Comparison of ENCODE assay signal across 9 mouse cellular contexts in the genomic region with DNA sequence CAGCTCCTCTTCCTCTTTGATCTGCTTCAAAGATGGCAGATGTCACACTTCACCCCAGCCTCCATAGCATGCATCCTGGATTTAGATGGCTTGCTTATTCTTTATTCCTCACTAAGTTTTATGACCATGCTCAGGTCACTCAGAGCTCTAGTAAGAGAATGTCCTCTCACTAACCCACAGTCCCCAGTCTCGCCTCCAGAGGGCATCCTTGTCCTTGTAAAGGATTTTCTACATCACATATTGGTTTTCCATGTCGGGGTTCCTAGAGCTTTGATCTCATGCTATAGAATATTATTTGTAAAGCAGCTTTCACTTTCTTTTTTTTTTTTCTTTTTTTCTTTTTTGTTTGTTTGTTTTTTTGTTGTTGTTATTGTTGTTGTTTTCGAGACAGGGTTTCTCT. TPM values are rescaled to one million over a fixed set of nuclear protein-coding genes. Genes with fewer than 3 reads are reported as not detected.
DNase-seq lines count a peak whose midpoint lies in the region; ATAC-seq and TF ChIP-seq lines count a peak whose summit lies in the region.
"Had no signal": no experiment of that assay in that cellular context is flagged by ENCODE, and none has a peak within 500 bp of the region (broad histone marks: within the 10 kb centered on the region; RNA-seq: fewer than 3 reads in every experiment).

No protein-coding gene starts in this region.

- TF ChIP-seq CTCF in lung, adult 2 months (IDR thresholded peaks at IDR 0.05; ENCODE audit: insufficient read depth, low read length) = 0 out of 2 replicates have a peak, but pooled peaks have one; percentile 17

- H3K9me3 ChIP-seq in liver, embryonic 12.5 days (replicated peaks) = no peaks in the 10 kb centered on the region
- H3K9me3 ChIP-seq: heart, embryonic 13.5 days had no signal

- 68% methylated on average over 3 of the region's 3 CpGs for WGBS in liver, embryonic 12.5 days (ENCODE audit: insufficient replicate concordance)
- 75% methylated on average over 3 of the region's 3 CpGs for WGBS in lung, adult 2 months

- H3K27ac ChIP-seq in liver, embryonic 12.5 days = no peak overlapping the region
- H3K27ac ChIP-seq: heart, embryonic 13.5 days had no signal

- H3K4me3 ChIP-seq in liver, embryonic 12.5 days = no peak overlapping the region
- no peak overlapping the region for H3K4me3 ChIP-seq in lung, adult 2 months (replicated peaks; ENCODE audit: extremely low read depth, low read depth, low read length)
- H3K4me3 ChIP-seq: heart, embryonic 13.5 days had no signal

- no peaks in the 10 kb centered on the region for H3K4me1 ChIP-seq in liver, embryonic 12.5 days
- H3K4me1 ChIP-seq in lung, adult 2 months (ENCODE audit: control insufficient read depth, insufficient read depth, low read length) = no peaks in the 10 kb centered on the region
- H3K4me1 ChIP-seq: heart, embryonic 13.5 days had no signal

- H3K9ac ChIP-seq in liver, embryonic 12.5 days = no peak overlapping the region
- H3K9ac ChIP-seq: heart, embryonic 13.5 days had no signal

- no peaks in the 10 kb centered on the region for H3K27me3 ChIP-seq in liver, embryonic 12.5 days (replicated peaks)
- H3K27me3 ChIP-seq: heart, embryonic 13.5 days had no signal

- no peak overlapping the region for H3K4me2 ChIP-seq in liver, embryonic 12.5 days
- H3K4me2 ChIP-seq: heart, embryonic 13.5 days had no signal

- peak; percentile 52 for DNase-seq in embryo, embryonic 10 days (ENCODE audit: low spot score)
- DNase-seq in embryo, embryonic 9.5 days (ENCODE audit: extremely low spot score) = no peak
- DNase-seq in liver = peak; percentile 69
- peak; percentile 33 for DNase-seq in brain, adult 2 months (ENCODE audit: low read depth, low spot score)
- DNase-seq in lung, adult 2 months = peak; percentile 55
- peak; percentile 81 for DNase-seq in thymus, postnatal 4 days

- no peak for ATAC-seq in liver, embryonic 12.5 days
- no peak for ATAC-seq in inflammation-experienced regulatory T-cells, adult 6 months

- TF ChIP-seq POLR2A in lung, adult 2 months (IDR thresholded peaks at IDR 0.05; ENCODE audit: borderline replicate concordance, extremely low read depth, low read depth, low read length) = no peak

- peaks cover 84% of the 10 kb centered on the region for H3K36me3 ChIP-seq in liver, embryonic 12.5 days

RNA-seq across cellular contexts. Expression of gene Adcy7, which starts 19.4 kb away (rescaled TPM):
- 38.0 and 41.6 TPM in 2 replicates for polyA plus RNA-seq in liver, embryonic 12.5 days (2016; fragmentation: Nextera tagmentation; extraction: Ambion mirVana)
- 57.0 and 60.0 TPM in 2 replicates for polyA plus RNA-seq in lung, adult 2 months (2012; rRNA removed)
- 100 to 1,000 TPM in 1 of 3 experiments, 10 to 100 TPM in 2; 93.6 to 134 (median 97.2) TPM for polyA plus RNA-seq in inflammation-experienced regulatory T-cells, adult 6 months (2017; shearing (Covaris generic))

RNA-seq across cellular contexts. Expression of gene Tent4b, which starts 53.8 kb away (rescaled TPM):
- polyA plus RNA-seq in liver, embryonic 12.5 days (2016; fragmentation: Nextera tagmentation; extraction: Ambion mirVana) = 8.7 TPM in 2 replicates
- 16.5 and 22.9 TPM in 2 replicates for polyA plus RNA-seq in lung, adult 2 months (2012; rRNA removed)
- 10 to 100 TPM in 2 of 3 experiments, 1 to 10 TPM in 1; 9.6 to 15.0 (median 10.2) TPM for polyA plus RNA-seq in inflammation-experienced regulatory T-cells, adult 6 months (2017; shearing (Covaris generic))
